24 mouse cellular contexts compared by ENCODE assay signal in genomic region chr11:7158196-7158595, GRCm38 (mm10). TPM values are rescaled to one million over a fixed set of nuclear protein-coding genes. Genes with fewer than 3 reads are reported as not detected.
DNase-seq lines count a peak whose midpoint lies in the region; ATAC-seq and TF ChIP-seq lines count a peak whose summit lies in the region.
"Had no signal": no experiment of that assay in that cellular context is flagged by ENCODE, and none has a peak within 500 bp of the region (broad histone marks: within the 10 kb centered on the region; RNA-seq: fewer than 3 reads in every experiment).

No protein-coding gene starts in this region.

- no peak for TF ChIP-seq EP300 in liver, postnatal 0 days (IDR thresholded peaks at IDR 0.05; ENCODE audit: low read depth)

- H3K27me3 ChIP-seq in kidney, embryonic 14.5 days (ENCODE audit: control insufficient read depth, insufficient read depth, low read length): no peaks in the 10 kb centered on the region
- no peaks in the 10 kb centered on the region for H3K27me3 ChIP-seq in liver, postnatal 0 days (ENCODE audit: insufficient read depth, low read length)
- H3K27me3 ChIP-seq in liver, embryonic 12.5 days (replicated peaks): no peaks in the 10 kb centered on the region
- H3K27me3 ChIP-seq: embryonic facial prominence, embryonic 12.5 days; forebrain, embryonic 13.5 days; forebrain, embryonic 15.5 days had no signal

- H3K4me3 ChIP-seq in kidney, embryonic 14.5 days (ENCODE audit: low read length): no peak overlapping the region
- no peak overlapping the region for H3K4me3 ChIP-seq in liver, postnatal 0 days (ENCODE audit: low read depth, low read length)
- no peak overlapping the region for H3K4me3 ChIP-seq in liver, embryonic 12.5 days
- H3K4me3 ChIP-seq: embryonic facial prominence, embryonic 10.5 days; embryonic facial prominence, embryonic 12.5 days; forebrain, embryonic 13.5 days; forebrain, embryonic 15.5 days had no signal

- no peak overlapping the region for H3K27ac ChIP-seq in kidney, embryonic 14.5 days (ENCODE audit: low read depth, low read length)
- H3K27ac ChIP-seq in liver, postnatal 0 days (ENCODE audit: low read depth): peak overlapping the region; percentile 84
- no peak overlapping the region for H3K27ac ChIP-seq in liver, embryonic 12.5 days
- H3K27ac ChIP-seq: embryonic facial prominence, embryonic 10.5 days; embryonic facial prominence, embryonic 12.5 days; forebrain, embryonic 13.5 days; forebrain, embryonic 15.5 days had no signal

- H3K9me3 ChIP-seq in kidney, embryonic 14.5 days (ENCODE audit: control insufficient read depth, low read length): no peaks in the 10 kb centered on the region
- no peaks in the 10 kb centered on the region for H3K9me3 ChIP-seq in liver, postnatal 0 days (ENCODE audit: low read length)
- no peaks in the 10 kb centered on the region for H3K9me3 ChIP-seq in liver, embryonic 12.5 days (replicated peaks)
- H3K9me3 ChIP-seq: embryonic facial prominence, embryonic 10.5 days; embryonic facial prominence, embryonic 12.5 days; forebrain, embryonic 13.5 days; forebrain, embryonic 15.5 days had no signal

- H3K4me2 ChIP-seq in kidney, embryonic 14.5 days (replicated peaks; ENCODE audit: low read depth, low read length): no peak overlapping the region
- H3K4me2 ChIP-seq in liver, postnatal 0 days (ENCODE audit: low read depth, low read length): no peak overlapping the region
- H3K4me2 ChIP-seq in liver, embryonic 12.5 days: no peak overlapping the region
- H3K4me2 ChIP-seq: embryonic facial prominence, embryonic 12.5 days; forebrain, embryonic 13.5 days; forebrain, embryonic 15.5 days had no signal

- ATAC-seq in kidney, embryonic 14.5 days (ENCODE audit: low FRiP score, low TSS enrichment): no peak
- no peak for ATAC-seq in liver, postnatal 0 days
- ATAC-seq in liver, embryonic 12.5 days: no peak
- ATAC-seq: activated CD4-positive, CD25-positive, alpha-beta regulatory T cell, adult 4 months; forebrain, embryonic 13.5 days; forebrain, embryonic 15.5 days had no signal

- WGBS in kidney, embryonic 14.5 days: 87% methylated on average over 6 of the region's 6 CpGs
- 65% methylated on average over 6 of the region's 6 CpGs for WGBS in liver, postnatal 0 days (ENCODE audit: insufficient replicate concordance)
- 61% methylated on average over 6 of the region's 6 CpGs for WGBS in liver, embryonic 12.5 days (ENCODE audit: insufficient replicate concordance)

- no peaks in the 10 kb centered on the region for H3K36me3 ChIP-seq in kidney, embryonic 14.5 days (ENCODE audit: control insufficient read depth, insufficient read depth, low read length)
- H3K36me3 ChIP-seq in liver, postnatal 0 days (replicated peaks; ENCODE audit: insufficient read depth, low read length): no peaks in the 10 kb centered on the region
- H3K36me3 ChIP-seq in liver, embryonic 12.5 days: no peaks in the 10 kb centered on the region
- H3K36me3 ChIP-seq: embryonic facial prominence, embryonic 10.5 days; embryonic facial prominence, embryonic 12.5 days; forebrain, embryonic 15.5 days had no signal

- DNase-seq in kidney, adult 9 months: peak; percentile 67
- peak; percentile 43 to 73 for DNase-seq in kidney, postnatal 36 days
- no peak for DNase-seq in kidney, postnatal 10 days
- DNase-seq in liver, postnatal 0 days: no peak
- DNase-seq in spleen, adult 18-20 months: no peak
- DNase-seq: adrenal gland, adult 8-10 months; adrenal gland, postnatal 14 days; adrenal gland, postnatal 36 days; cerebellum, adult 11-12 months; cerebellum, adult 2 months; cerebellum, adult 9-10 months; cerebellum, postnatal 10 days; cerebellum, postnatal 25 days had no signal

- no peak for TF ChIP-seq CTCF in liver, postnatal 0 days (IDR thresholded peaks at IDR 0.05; ENCODE audit: low read depth)

- H3K9ac ChIP-seq in kidney, embryonic 14.5 days (ENCODE audit: low read depth, low read length): no peak overlapping the region
- no peak overlapping the region for H3K9ac ChIP-seq in liver, postnatal 0 days (replicated peaks)
- H3K9ac ChIP-seq in liver, embryonic 12.5 days: no peak overlapping the region
- H3K9ac ChIP-seq: embryonic facial prominence, embryonic 12.5 days; forebrain, embryonic 13.5 days; forebrain, embryonic 15.5 days had no signal

- H3K4me1 ChIP-seq in kidney, embryonic 14.5 days (ENCODE audit: control insufficient read depth, insufficient read depth, low read length): no peaks in the 10 kb centered on the region
- H3K4me1 ChIP-seq in liver, postnatal 0 days (ENCODE audit: insufficient read depth): peaks cover 13% of the 10 kb centered on the region
- peaks cover 17% of the 10 kb centered on the region for H3K4me1 ChIP-seq in liver, embryonic 12.5 days

RNA-seq across cellular contexts. Expression of gene Gm11985, which starts 30.2 kb away (rescaled TPM):
- polyA plus RNA-seq in kidney, embryonic 14.5 days (2014; fragmentation: Nextera tagmentation; extraction: Ambion mirVana): not detected in 2 replicates
- polyA plus RNA-seq in liver, postnatal 0 days (2015; fragmentation: Nextera tagmentation; extraction: Ambion mirVana): 0.11 TPM in 2 replicates
- not detected in 2 replicates for polyA plus RNA-seq in liver, embryonic 12.5 days (2016; fragmentation: Nextera tagmentation; extraction: Ambion mirVana)
- polyA plus RNA-seq: activated CD4-positive, CD25-positive, alpha-beta regulatory T cell, adult 4 months; C2C12; cerebellum, adult 2 months; cortical plate, adult 2 months; embryonic facial prominence, embryonic 12.5 days; embryonic facial prominence, embryonic 14.5 days; forebrain, embryonic 11.5 days; forebrain, embryonic 13.5 days; forebrain, embryonic 15.5 days had no signal

RNA-seq across cellular contexts. Expression of gene Igfbp1, which starts 39.4 kb away (rescaled TPM):
- polyA plus RNA-seq in kidney, embryonic 14.5 days (2014; fragmentation: Nextera tagmentation; extraction: Ambion mirVana): 2.5 and 3.3 TPM in 2 replicates
- 1,301 and 1,767 TPM in 2 replicates for polyA plus RNA-seq in liver, postnatal 0 days (2015; fragmentation: Nextera tagmentation; extraction: Ambion mirVana)
- polyA plus RNA-seq in liver, embryonic 12.5 days (2016; fragmentation: Nextera tagmentation; extraction: Ambion mirVana): 39.5 and 41.4 TPM in 2 replicates
- polyA plus RNA-seq: activated CD4-positive, CD25-positive, alpha-beta regulatory T cell, adult 4 months; C2C12 had no signal

RNA-seq across cellular contexts. Expression of gene Igfbp3, which starts 55.5 kb away (rescaled TPM):
- 45.2 and 70.4 TPM in 2 replicates for polyA plus RNA-seq in kidney, embryonic 14.5 days (2014; fragmentation: Nextera tagmentation; extraction: Ambion mirVana)
- 27.4 and 31.3 TPM in 2 replicates for polyA plus RNA-seq in liver, postnatal 0 days (2015; fragmentation: Nextera tagmentation; extraction: Ambion mirVana)
- 42.6 and 43.2 TPM in 2 replicates for polyA plus RNA-seq in liver, embryonic 12.5 days (2016; fragmentation: Nextera tagmentation; extraction: Ambion mirVana)
- polyA plus RNA-seq: activated CD4-positive, CD25-positive, alpha-beta regulatory T cell, adult 4 months had no signal

Comparison
In these comparisons a context has a peak if more than half of its experiments do, and no peak if none do; other contexts are left out.
1. DNase-seq: peak in kidney, adult 9 months (single experiment) and kidney, postnatal 36 days (2 of 2); none in kidney, postnatal 10 days (single experiment), liver, postnatal 0 days (single experiment) and spleen, adult 18-20 months (0 of 2).
2. RNA of gene Igfbp1, which starts 39.4 kb away (polyA plus RNA-seq): 1,301 to 1,767 TPM in liver, postnatal 0 days; 39.5 to 41.4 TPM in liver, embryonic 12.5 days and 2.5 to 3.3 TPM in kidney, embryonic 14.5 days; every median in the first group is over 10 times any median in the second.